Mouse (Mus musculus): ENCODE measurements around the gene Ugcg.

Ugcg gene

DNA sequence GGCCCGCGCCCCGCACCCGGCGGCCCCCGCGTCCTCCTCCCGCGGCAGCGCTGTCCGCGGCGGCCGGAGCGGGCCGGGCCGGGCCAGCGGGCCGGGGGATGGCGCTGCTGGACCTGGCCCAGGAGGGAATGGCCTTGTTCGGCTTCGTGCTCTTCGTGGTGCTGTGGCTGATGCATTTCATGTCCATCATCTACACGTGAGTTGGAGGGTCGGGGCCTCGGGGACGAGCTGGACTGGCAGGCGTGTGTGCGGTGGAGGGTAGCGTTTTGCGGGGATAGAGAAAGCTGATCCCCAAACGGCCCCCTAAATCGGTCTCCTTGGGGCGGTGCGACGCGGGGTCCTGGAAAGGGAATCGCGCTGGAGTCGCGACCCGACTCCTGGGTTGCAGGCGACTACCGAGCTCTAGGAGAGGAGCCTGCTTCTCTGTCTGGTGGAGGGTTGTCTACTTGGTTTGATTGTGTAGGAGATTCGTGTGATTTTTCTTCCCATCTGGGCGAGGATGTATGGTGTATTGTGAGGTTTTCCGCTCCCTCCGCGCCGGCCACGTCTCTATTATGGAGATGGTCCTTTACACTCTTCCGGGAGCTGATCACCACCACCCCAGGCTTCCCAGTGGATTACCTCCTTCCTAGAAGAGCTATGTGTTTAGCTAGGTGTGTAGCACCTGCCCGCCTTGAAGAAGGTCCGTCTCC lies 635 bp downstream of the Ugcg start:
- in situ Hi-C loops (cut with MboI): no loop called here

DNA sequence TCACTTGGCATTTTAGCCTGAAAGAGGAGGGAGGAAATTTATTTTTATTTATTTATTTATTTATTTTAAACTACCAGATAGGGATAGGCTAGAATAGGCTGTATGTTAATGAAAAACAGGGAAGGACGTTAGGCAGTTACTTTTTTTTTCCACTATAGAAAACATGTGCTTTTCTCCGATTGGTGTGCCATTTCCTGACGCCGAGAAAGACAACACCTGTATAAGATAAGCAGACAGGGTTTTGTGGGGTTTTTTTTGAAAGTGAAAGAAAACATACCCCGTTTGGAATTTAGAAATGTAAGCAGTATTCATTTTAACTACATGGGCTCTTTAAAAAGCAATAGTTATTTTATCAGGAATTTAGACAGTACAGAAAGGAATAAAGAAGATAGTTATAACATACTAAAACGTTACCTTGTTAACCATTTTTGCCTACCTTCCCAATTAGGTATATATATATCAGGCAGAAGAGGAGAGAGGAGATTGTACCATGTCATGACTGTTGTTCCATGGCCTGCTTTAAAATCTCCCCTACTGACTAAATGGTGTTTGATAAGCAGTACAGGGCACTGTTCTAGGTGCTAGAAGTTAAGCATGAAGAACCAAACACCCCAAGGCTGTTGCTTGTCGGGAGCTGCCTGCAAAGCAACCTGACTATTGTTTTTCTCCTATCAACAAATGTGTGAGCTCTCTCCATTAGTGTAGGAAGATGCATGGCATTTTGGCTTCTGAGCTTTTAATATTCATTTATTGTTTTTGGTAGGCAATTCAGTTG lies 1.8 kb downstream of the Ugcg start:
- in situ Hi-C loops (cut with MboI): no loop called here

DNA sequence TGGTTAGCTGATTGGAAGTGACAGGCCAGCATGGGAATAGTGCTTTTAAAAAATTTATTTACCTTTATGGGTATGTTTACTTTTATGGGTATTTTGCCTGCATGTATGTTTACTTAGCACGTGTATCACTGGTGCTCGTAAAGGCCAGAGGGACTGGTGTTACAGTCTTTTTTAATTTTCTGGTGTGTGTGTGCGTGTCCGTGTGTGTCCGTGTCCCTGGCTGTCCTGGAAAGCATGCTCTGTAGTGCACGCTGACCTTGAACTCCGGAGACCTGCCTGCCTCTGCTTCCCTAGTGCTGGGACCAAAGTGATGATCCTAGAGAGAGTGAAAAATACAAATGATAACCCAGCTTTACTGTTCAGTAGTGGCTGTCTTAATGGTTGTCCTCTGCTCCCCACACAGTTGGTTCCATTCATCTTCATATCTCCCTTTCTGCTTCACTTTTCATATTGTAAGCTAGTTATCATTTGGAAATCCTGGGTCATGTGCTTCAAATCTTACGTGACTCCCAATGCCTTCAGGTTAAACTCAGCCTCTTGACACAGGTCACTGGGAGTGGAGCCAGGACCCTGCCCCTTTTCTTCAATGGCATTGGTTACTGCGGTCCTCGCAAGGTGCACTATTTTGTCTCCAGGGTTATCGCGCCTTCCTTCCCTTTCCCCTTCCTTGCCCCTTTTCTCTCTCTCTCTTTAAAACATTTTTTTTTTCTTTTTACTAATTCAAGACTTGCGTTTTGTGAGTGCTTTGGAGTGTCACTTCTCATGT lies 5.9 kb downstream of the Ugcg start:
- in situ Hi-C loops (cut with MboI): no loop called here

DNA sequence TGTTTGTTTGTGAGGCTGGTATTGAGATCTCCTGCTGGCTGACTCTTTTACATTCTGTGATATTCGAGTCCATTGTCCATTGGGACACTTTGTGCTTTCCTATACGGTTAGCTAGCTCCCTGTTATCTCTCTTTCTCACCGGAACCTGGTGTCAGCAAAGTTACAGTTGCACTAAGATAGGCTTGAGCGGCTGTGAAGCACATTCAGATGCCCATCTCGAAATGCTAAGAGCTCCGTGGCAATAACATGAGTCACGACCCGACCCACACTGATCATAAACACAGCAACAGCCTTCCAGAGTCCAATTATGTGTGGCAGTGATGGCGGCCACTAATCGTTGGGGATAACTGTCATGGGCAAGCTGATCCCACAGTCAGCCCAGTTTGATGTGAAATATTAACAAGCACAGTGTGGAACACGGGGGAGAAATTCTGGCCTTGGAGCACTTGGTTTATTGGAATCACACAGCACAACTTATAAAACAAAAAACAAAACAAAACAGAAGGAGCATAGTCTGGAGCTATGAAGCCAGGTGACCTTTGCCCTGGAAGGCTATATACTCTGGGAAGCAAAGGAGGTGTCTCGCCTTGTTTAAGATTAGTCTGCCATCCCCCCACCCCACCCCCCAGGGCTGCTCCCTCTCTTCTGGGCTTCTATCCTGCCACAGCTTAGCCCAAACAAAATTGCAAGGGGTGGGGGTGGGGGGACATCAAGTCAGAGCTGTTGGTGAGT lies 7.5 kb downstream of the Ugcg start:
- in situ Hi-C loops (cut with MboI): no loop called here

DNA sequence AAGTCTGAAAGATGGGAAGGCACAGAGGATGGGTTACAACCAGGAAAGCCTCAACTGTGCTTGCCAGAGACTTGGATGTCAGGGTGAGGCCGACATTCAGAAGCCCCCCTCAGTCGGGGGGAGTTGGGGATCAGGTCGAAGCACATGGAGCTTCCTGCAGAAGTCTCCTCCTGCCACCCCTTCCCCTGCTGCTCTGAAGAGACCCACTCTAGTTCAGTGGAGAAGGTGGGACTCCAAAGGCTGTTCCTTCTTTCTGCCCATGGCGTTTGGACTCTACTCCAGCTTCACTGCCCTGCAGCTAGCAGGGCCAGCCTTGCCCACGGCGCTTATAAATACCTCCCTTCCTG lies 8.0 kb downstream of the Ugcg start:
- in situ Hi-C loops (cut with MboI): no loop called here

DNA sequence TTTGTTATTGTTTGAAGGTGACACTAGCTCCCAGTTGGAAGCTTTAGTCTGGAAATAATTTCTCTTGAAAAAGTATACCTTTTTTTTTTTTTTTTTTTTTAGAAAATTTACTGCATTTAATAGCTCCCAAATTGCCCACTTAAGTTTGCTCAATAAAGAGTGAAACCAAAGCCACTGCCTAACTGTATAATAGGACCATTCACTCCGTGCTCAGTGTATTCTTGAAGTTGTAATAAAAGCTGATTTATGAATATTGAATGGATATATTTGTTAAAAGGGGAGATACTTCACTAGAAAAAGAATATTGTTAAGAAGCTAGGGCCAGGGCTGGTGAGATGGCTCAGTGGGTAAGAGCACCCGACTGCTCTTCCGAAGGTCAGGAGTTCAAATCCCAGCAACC lies 8.4 kb downstream of the Ugcg start:
- in situ Hi-C loops (cut with MboI): no loop called here

DNA sequence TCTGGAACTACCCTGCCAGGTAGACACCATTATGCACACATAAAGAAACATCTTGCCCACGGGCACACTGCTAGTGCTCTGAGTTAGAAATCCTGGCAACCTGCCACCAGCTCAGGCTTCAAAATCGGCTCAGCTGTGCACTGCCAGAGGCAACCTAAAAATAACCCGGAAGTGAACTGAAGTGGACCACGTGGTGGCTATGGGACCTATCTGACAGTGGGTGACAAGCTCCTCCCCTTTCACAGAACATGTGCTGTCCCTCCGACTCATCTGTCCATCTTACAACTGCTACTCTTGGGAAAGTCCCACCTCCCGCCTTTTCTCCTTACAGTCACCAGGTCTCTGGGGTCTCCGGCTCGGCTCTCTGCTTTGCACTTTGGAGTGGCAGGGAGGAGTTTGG lies 10.3 kb downstream of the Ugcg start:
- in situ Hi-C loops (cut with MboI): no loop called here

DNA sequence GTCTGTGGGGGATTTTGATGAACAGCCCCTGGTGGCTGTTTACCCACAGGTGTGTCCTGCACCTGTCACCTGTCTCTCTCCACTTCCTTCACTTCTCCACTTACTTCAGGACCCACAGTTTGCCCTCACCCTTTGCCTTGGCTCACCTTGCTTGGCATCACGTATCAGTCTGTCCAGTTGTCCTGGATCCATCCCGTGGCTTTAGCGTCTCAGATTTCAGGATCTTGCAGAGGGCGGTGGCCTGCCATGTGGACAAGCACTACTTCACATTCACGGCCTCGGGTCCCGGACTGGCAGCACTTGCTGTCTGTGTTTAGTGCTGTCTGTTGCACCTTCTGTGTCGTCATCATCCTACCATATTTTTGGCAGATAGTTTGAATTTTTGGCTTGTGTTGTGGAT lies 10.7 kb downstream of the Ugcg start:
- in situ Hi-C loops (cut with MboI): no loop called here

DNA sequence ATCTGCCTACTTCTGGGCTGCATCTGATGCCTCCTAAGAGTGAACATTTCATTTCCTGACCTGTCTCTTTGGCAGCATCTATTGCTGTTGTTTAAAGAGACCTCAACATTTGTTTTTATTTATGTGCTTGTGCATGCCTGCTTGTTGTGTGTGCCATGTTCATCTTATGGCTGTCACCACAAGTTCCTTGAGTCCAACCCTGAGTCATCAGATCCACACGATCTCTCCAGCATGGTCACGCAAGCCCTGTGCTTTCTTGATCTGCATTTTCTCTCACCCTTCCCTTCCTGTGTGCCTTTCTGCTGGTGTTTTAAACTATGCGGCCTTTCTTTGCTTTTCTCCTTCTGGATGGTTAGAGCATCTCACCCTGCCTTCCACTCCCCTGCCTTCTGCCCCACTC lies 11.6 kb downstream of the Ugcg start:
- in situ Hi-C loops (cut with MboI): no loop called here

DNA sequence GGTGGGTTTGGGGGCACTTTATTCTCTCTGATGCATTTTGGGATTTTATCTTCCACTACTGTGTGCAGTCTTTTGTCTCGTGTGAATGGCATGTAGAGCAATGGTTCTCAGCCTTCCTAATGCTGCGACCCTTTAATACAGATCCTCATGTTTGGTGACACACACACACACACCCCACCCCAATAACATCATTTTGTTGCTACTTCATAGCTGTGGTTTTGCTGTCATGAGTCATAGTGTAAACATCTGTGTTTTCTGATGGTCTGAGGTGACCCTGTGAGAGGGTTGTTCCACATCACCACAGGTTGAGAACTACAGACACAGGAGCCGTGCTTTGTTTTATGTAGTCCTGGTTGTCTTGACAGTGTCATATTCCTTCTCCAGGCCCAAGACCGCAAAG lies 15.6 kb downstream of the Ugcg start:
- in situ Hi-C loops (cut with MboI): no loop called here

DNA sequence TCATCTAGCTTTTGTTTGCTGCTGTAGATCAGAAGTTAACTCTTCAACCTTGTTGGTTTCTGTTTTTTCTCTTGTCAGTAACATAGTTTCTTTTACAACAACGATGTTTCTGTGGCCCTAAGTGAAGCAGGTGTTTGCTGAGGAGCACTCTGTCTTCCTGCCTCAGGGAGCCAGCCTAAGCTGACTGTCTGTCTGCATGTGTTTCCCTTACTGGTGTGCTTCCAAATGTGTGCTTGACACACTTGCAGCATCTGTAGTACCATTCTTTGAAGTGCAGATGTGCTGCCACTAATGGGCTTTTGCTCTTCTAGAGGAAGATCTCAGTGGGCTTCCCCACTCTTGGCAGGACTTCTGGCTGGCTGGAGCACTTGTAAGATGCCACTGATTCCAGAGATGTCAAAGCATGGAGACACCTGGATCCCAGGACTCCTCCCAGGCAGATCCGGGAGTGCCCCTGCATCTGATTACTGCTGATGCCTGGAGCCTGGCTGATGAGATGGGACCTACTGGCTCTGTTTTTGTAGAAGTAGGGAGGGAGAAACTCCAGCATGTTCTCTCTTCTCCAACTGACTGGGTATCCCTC lies 16.8 kb downstream of the Ugcg start:
- in situ Hi-C loops (cut with MboI): no loop called here

DNA sequence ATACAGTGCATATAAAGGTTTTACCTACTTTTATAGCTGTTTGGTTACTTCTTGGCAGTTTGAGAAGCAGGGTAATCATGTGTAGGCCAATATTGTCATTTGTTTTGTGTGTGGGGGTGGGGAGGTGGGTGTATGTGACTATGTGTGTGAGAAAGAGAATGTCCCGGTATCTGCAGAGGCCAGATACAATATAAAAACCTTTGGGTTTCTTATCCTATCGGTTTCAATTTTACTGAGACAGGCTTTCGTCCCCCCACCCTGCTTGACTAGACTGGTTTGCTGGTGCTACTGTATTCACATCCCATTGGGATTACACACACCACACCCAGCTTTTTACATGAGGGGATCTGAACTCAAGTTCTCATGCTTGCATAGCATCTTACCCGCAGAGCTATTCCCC lies 17.5 kb downstream of the Ugcg start:
- in situ Hi-C loops (cut with MboI): no loop called here

DNA sequence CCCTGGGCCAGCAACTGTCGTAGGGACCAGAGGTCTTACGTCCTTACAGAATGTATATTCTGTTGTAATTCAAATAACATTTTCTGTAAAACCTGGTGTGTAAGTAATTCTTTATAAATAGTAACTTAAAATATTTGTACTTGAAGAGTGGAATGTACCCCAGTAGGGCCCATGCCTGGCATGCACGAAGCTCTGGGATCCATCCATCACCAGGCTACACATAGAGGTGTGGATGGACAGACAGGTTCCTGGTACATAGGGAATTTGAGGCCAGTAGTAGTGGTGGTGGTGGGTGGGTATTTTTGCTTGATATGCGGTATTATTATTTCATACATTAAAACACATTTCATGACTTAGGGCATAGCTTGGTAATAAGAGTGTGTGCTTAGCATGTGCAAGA lies 19.6 kb downstream of the Ugcg start:
- in situ Hi-C loops (cut with MboI): no loop called here

DNA sequence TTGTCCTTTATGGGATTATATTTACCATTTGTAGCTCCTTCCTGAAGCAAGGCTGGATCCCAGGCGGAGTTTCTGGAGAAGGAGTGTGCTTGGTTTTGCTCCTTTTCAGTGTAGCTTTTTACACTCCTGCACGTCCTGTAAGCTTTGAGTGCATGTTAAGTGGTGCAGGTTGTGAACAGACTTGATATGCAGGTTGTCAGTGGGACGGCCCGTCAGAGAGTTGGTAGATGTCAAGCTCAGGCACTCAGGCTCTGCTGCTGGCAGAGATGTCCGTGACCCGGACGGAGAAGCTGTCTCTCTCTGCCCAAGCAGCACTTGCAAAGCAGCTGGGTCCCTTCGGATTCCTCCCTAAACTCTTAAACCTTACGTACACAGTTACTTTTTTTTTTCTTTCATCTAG lies 22.1 kb downstream of the Ugcg start:
- in situ Hi-C loops (cut with MboI): no loop called here

DNA sequence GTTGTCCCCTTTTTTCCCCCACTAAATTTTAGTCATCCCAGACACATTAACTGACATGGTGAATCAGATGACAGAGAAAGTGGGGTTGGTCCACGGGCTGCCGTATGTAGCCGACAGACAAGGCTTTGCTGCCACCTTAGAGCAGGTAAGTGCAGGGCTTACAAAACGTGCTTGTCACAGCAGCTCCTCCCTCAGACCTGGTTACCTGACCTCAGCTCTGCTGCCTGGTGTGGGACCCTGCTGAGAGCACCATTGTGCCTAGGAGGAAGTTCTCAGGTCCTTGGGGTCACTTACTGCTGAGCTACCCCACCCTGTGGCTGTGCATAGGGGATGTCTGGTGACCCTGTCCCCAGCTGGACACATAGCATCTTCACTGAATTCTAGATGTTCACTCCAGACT lies 24.8 kb downstream of the Ugcg start:
- in situ Hi-C loops (cut with MboI): no loop called here

DNA sequence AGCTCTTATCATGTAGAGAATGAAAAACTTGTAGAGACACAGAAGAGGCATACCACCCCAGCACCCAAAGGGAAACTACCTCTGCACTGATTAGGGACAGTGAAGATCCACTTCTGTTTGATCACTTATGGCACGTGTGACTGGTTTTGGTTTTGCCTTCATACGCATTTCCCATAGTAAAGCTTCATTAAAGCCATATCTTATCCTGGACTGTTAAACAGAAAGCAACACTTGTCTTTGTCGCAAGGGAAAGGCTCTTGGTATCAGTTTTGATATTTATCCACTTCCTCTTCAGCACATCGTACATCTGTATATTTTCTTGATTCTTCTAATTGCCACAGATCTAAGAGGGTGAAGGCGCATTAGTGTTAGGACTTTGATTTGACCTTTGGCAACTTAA lies 25.6 kb downstream of the Ugcg start:
- in situ Hi-C loops (cut with MboI): no loop called here

DNA sequence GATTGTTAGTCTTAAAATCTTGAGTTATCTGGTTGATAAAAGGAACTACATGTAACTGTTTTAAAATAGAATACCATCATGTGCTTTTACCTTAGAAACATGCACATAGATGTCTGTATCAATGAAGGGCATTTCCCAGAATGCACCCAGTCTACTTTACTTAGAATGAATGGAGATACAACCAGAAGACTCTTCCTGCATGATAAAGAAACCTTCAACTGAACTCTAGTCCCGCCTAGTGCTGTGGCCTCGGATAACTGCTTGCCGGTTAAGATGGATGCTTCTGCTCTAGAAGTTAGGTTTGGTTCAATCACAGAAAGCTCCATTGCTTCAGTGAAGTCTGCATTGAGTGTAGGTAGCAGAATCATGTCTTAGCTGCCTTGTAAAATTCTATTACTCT lies 26.5 kb downstream of the Ugcg start:
- in situ Hi-C loops (cut with MboI): no loop called here

DNA sequence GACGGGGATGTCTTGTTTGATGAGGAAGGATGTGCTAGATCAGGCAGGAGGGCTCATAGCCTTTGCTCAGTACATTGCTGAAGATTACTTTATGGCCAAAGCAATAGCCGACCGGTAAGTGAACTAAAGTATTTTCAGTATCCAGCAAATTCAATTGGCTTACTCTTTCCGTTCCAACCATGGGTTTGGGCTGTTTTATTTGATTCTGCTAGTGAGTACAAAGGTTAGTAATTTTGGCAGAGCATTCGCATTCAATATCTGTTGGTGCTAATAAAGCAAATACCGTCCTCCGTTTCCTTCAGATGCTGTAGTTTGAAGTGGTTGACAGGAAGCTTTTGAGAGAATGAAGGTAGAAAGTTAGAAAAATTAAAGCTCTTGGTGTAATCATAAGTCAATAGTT lies 28.0 kb downstream of the Ugcg start:
- in situ Hi-C loops (cut with MboI): no loop called here

DNA sequence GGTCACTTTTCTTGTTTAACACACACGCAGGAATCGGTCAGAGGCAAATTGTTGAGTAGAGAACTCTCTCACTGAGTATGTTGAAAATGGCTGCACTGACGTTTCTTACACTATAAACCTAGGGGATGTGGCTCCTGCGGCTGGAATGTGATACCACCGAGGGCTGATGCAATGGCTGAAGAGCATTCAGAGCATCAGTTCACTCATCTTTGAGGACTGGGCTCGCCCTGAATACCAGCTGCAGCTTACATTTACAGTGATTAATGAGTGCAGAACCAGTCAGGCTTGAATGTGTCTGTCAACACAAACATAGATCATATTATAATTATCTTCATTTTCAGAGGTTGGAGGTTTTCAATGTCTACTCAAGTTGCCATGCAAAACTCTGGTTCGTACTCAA lies 29.1 kb downstream of the Ugcg start:
- in situ Hi-C loops (cut with MboI): no loop called here

DNA sequence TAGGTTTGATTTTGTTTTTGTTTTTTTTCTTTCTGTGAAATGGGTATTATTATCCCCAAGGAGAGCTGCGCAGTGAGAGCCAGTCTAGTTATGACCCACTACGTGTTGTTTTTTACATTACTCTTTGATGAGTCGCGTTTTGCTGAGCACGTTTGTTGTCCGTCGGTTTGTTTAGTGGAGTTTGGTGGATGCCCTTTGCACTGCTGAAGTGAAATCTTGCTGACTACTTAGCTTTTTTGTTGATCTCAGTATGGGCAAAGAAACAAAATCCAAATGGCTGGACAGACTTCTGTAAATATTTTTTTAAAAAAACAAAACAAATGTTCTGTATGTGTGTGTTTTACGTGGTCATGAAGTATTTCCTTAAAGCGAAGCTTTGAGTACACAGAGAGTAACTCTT lies 33.2 kb downstream of the Ugcg start:
- in situ Hi-C loops (cut with MboI): no loop called here

DNA sequence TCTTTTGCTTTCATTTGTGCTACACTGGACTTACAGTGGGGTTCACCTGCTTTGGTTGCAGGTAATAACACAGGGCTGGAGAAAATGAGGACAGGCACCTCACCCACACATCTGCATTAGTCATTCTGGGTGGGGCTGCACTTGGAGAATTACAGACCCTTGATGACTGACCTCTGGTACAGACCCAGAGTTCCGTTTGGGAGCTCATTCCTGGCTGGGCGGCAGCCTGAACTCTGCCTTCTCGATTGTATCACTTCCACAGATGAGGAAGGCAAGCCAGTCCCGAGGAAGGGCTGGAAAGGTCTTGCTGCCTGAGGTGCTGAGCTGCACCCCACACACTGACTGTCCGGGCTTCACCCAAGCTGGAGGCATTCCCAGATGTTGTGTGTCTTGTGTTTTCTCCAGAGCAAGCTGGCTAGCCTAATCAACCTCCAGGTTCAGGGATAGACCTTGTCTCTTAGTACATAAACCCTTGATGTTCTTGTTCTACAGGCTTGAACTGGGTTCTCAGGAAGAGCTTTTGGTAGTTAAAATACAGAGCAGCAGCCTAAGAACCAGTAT lies 34.1 kb downstream of the Ugcg start:
- in situ Hi-C loops (cut with MboI): no loop called here

DNA sequence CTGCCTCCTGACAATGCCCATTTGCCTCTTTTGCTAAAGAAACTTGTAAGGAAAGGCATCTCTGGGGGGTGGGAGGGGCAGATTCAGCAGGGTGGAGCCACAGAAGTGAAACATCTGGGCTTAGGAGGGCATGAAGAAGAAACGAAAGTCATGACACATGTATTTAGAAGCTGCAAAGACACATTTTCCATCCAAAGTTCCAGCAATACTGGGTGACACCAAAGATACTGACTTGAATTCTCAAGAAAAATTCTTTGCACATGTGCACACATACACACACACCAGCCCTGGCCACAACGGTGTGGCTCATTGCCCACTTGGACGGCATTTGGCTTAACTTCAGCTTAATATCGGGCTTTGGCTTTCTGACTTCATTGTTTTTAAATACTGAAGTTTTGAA lies 35.8 kb downstream of the Ugcg start:
- in situ Hi-C loops (cut with MboI): no loop called here

All from mature B cell (primary cell).